Mouse (Mus musculus) T-helper 17 cell (primary cell): Measurements from ENCODE around the gene Actr5.

Experiments
- in situ Hi-C, 2 experiments: fragments of 300-600 bp; cut with MboI, MseI; formaldehyde crosslinking; loops; 1 replicate in 1 of 2; 2 replicates in 1 of 2; pipeline ENCODE4 v1.15.1; 2025; ENCODE audit warnings: high pct_unique_total_duplicates in 2 of 2

Actr5 gene

GRCm38 (mm10) chr2:158666071-158666800 is 41.5 kb downstream of the Actr5 start:
- in situ Hi-C loops = loop anchor here in 1 of 2 experiments (5.0 kb wide), 2 partner anchors 71 to 634 kb away; no protein-coding TSS in a partner anchor

GRCm38 (mm10) chr2:158667022-158667670 is 42.5 kb downstream of the Actr5 start:
- in situ Hi-C loops = loop anchor here in 1 of 2 experiments (5.0 kb wide), 2 partner anchors 70 to 635 kb away; no protein-coding TSS in a partner anchor

GRCm38 (mm10) chr2:158667671-158668432 is 43.2 kb downstream of the Actr5 start:
- in situ Hi-C loops = loop anchor here in 1 of 2 experiments (5.0 kb wide), 2 partner anchors 69 to 636 kb away; no protein-coding TSS in a partner anchor

- in situ Hi-C loops = loop anchor here in 1 of 2 experiments (5.0 kb wide), 2 partner anchors 69 to 636 kb away; no protein-coding TSS in a partner anchor
These were observed 43.8 kb downstream of the Actr5 start for GRCm38 (mm10) chr2:158668433-158669010.

- in situ Hi-C loops = loop anchor here in 1 of 2 experiments (5.0 kb wide), 3 partner anchors 38 to 637 kb away; no protein-coding TSS in a partner anchor
These were observed 44.8 kb downstream of the Actr5 start for GRCm38 (mm10) chr2:158669199-158670195.

- in situ Hi-C loops = loop anchor here in 1 of 2 experiments (5.0 kb wide), 1 partner anchor 37 kb away; no protein-coding TSS in a partner anchor
These were observed 45.9 kb downstream of the Actr5 start for GRCm38 (mm10) chr2:158670571-158670970.

GRCm38 (mm10) chr2:158672829-158673228 is 48.1 kb downstream of the Actr5 start:
- in situ Hi-C loops = loop anchor here in 1 of 2 experiments (5.0 kb wide), 1 partner anchor 34 kb away; no protein-coding TSS in a partner anchor

- in situ Hi-C loops = loop anchor here in 1 of 2 experiments (5.0 kb wide), 1 partner anchor 34 kb away; no protein-coding TSS in a partner anchor
These were observed 48.8 kb downstream of the Actr5 start for GRCm38 (mm10) chr2:158673493-158673892.

- in situ Hi-C loops = loop anchor here in 1 of 2 experiments (5.0 kb wide), 1 partner anchor 33 kb away; no protein-coding TSS in a partner anchor
These were observed 49.4 kb downstream of the Actr5 start for GRCm38 (mm10) chr2:158674131-158674530.

GRCm38 (mm10) chr2:158674759-158675158 is 50.1 kb downstream of the Actr5 start:
- in situ Hi-C loops = loop anchor here in 1 of 2 experiments (5.0 kb wide), 1 partner anchor 33 kb away; no protein-coding TSS in a partner anchor

- in situ Hi-C loops = no loop called here
These were observed 50.5 kb downstream of the Actr5 start for GRCm38 (mm10) chr2:158675161-158675560.

- in situ Hi-C loops = no loop called here
These were observed 51.3 kb downstream of the Actr5 start for GRCm38 (mm10) chr2:158675907-158676533.

GRCm38 (mm10) chr2:158677946-158678345 is 53.3 kb downstream of the Actr5 start:
- in situ Hi-C loops = no loop called here

GRCm38 (mm10) chr2:158679091-158679490 is 54.4 kb downstream of the Actr5 start:
- in situ Hi-C loops = no loop called here

GRCm38 (mm10) chr2:158680357-158680889 is 55.7 kb downstream of the Actr5 start:
- in situ Hi-C loops = no loop called here

GRCm38 (mm10) chr2:158681714-158682113 is 57.0 kb downstream of the Actr5 start:
- in situ Hi-C loops = no loop called here

GRCm38 (mm10) chr2:158682344-158683037 is 57.8 kb downstream of the Actr5 start:
- in situ Hi-C loops = no loop called here

GRCm38 (mm10) chr2:158683038-158683413 is 58.3 kb downstream of the Actr5 start:
- in situ Hi-C loops = no loop called here
